Mouse (Mus musculus): ENCODE data around the gene Dnajc15.

Gene Dnajc15

GRCm38 (mm10) chr14:77860841-77861560, 13.9 kb downstream of the Dnajc15 start:
- peak; percentile 40 for DNase-seq (ENCODE audit: low read depth)

GRCm38 (mm10) chr14:77859894-77860293, 15.0 kb downstream of the Dnajc15 start:
- DNase-seq (ENCODE audit: low read depth), result no peak

DNA sequence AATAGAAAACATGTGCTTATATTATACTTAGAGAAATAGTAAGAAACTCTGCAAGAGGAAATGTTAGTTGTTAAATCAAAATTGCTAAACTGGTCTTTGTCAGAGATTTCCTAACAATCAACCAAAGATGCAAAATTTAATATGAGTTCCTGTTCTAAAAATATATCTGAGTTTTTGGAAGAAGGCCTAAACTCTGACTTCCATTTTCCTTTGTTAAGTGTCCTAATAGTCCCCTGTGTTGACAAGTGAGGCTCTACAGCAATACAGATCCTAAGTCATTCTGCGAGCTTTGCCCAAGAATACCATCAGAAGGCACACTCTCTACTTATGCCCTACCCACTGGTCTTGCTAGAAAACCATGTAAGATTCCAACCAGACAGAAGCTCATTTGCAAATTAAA, 21.0 kb downstream of the Dnajc15 start:
- DNase-seq (ENCODE audit: low read depth), result no peak

DNA sequence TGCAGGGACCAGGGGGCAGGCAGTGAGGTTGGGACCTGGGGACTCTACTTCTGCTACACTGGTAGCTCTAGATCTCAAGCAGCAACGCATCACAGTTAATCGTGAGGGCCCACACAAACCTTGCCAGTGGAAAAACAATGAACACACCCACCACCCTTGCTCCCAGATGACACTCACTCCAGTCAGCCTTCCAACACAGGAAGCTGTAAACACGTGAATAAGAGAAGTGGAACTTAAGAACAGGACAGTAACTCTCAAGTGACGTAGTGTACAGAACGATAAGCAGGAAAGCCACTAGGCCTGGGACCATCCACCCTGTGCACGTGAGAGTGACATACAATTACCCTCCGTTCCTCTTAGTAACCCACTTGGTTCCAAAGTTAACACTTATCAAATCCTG, 25.1 kb downstream of the Dnajc15 start:
- DNase-seq (ENCODE audit: low read depth), result no peak

- DNase-seq (ENCODE audit: low read depth), result no peak
Observed at GRCm38 (mm10) chr14:77848349-77848748, 26.6 kb downstream of the Dnajc15 start.

DNA sequence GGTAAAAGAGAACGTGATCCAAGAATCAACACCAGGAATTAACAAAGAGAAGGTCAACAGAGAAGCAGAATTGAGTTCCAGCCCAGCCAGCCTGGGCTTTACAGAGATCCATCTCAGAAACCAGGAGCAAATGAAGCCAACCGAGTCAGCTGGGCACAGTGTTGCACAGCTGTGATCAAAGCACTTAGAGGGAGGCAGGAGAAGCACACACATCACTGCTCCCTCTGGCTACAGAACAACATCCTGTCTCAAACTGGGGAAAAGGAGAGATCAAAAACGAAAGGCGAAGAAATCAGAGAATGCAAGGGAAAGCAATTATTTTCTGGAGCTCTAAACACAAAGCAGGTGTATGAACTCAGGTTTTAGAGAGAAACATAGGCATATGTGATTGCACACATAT, 28.7 kb downstream of the Dnajc15 start:
- peak; percentile 42 for DNase-seq (ENCODE audit: low read depth)

- DNase-seq (ENCODE audit: low read depth), result no peak
Observed at GRCm38 (mm10) chr14:77845479-77845878, 29.4 kb downstream of the Dnajc15 start.

DNA sequence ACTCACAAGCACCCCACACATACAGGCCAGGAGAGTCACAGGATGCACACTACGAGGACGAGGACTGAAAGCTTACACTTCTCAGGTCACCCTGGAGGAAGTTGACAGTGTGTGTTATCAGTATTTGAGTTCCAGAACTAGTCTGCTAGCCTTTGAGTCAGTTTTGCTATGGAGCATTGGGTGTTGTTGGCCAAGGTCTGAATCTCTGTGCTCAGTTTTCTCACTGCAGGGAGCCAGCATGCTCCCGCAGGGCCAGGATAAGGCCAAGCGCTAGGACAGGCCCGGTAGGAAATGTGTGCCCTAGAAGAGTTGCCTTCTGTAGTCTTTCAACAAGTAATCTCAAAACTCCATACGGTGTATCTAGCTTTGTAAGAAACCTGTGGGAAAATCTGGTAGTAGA, 34.4 kb downstream of the Dnajc15 start:
- no peak for DNase-seq (ENCODE audit: low read depth)

- DNase-seq (ENCODE audit: low read depth), result no peak
Observed at GRCm38 (mm10) chr14:77840078-77840477, 34.8 kb downstream of the Dnajc15 start.

- DNase-seq (ENCODE audit: low read depth), result peak; percentile 32
Observed at GRCm38 (mm10) chr14:77836794-77837193, 38.1 kb downstream of the Dnajc15 start.

- DNase-seq (ENCODE audit: low read depth), result no peak
Observed at GRCm38 (mm10) chr14:77832359-77832758, 42.6 kb downstream of the Dnajc15 start.

DNA sequence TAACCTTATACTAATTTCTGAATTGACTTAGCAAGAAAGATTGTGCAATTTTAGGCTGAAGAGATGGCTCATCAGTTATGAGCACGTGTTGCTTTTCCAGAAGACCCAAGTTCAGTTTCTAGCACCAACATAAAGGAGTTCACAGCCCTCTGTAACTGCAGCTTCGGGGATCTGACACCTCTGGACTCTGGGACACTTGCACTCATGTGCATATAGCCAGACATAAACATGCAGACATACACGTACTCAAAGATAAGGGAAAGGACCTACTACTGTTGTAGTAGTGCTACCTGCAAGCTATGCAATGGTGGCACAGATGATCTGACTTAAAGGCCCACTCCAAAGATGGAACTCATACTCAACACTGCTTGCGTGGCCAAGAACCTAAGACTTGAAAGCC, 43.0 kb downstream of the Dnajc15 start:
- DNase-seq (ENCODE audit: low read depth), result no peak

- no peak for DNase-seq (ENCODE audit: low read depth)
Observed at GRCm38 (mm10) chr14:77829673-77830072, 45.3 kb downstream of the Dnajc15 start.

DNA sequence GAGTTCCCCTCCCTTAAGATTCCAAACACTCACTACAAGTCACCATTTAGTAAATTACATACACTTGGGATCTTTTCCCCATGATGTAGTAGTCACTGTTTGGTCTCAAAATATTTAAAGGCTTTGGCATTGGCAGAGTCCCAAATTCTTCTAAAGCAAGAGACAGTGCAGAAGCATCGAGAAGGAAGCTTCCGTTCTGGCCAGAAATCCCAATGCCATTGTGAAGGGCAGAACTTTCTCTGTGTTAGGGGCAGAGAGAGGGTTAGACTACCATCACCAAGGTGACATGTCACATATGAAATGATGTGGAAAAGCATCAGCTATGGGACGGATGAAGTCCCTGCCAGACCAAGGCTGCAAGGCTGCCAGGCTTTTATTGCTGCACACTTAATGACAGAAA, 49.0 kb downstream of the Dnajc15 start:
- DNase-seq (ENCODE audit: low read depth), result no peak

DNA sequence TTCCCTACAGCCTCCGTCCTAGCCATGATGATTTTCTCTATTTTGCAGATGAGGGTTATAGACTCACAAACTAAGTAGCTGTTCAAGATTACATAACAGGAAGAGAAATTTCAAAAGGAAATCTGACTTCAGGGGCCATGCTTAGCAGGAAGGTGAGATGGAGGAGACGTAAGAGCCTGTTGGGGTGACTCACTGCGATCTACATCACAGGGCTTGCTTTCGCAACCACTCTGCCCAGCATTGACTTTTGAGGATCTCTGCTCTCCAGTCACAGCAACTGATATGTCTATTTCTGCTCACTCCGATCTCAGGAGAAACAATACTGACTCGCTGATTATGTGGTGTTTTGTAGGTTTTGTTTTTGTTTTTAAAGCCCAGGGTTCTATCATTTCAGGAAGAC, 49.8 kb downstream of the Dnajc15 start:
- no peak for DNase-seq (ENCODE audit: low read depth)

GRCm38 (mm10) chr14:77819841-77820240, 55.1 kb downstream of the Dnajc15 start:
- DNase-seq (ENCODE audit: low read depth), result no peak

DNA sequence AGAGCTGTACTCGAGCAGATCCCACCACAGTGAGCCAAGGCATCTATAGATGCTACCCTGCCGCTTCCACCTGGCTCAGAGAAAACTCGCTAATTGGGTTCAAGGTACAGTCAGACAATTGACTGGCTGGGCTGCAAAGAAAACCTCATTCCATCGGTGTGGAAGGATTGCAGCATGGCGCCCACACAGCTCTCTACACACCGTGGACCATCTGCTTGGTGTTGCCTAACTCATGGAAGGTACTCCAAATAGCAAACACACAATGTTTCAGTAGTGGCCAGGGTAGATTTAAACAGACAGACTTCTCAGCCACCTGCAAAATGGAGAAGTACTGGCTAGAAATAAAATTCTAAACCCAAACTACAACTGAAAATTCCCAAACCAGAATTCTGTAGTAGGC, 57.4 kb downstream of the Dnajc15 start:
- no peak for DNase-seq (ENCODE audit: low read depth)

GRCm38 (mm10) chr14:77814935-77815334, 60.0 kb downstream of the Dnajc15 start:
- no peak for DNase-seq (ENCODE audit: low read depth)

GRCm38 (mm10) chr14:77812890-77813289, 62.0 kb downstream of the Dnajc15 start:
- no peak for DNase-seq (ENCODE audit: low read depth)

DNA sequence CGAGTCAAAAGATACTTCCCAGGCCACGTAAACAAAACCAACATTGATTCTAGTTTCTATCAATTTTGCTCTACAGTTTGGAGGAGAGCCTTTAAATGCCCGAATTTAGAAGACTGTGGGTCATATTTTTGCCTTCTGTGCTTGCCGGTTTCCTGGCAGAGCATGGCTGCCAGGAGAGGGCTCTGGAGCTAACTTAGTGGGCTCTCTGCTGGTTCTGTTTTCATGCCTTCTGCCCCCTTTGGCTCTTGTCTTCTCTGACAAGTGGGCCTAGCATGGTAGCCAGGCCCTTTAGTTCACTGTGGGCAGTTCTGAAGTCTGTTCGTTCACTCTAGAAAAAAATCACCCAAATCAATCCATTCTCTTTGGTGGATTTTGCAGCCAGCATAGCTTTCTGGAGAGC, 63.5 kb downstream of the Dnajc15 start:
- no peak for DNase-seq (ENCODE audit: low read depth)

- no peak for DNase-seq (ENCODE audit: low read depth)
Observed at GRCm38 (mm10) chr14:77807836-77808235, 67.1 kb downstream of the Dnajc15 start.

- DNase-seq (ENCODE audit: low read depth), result no peak
Observed at GRCm38 (mm10) chr14:77806345-77806744, 68.6 kb downstream of the Dnajc15 start.

DNA sequence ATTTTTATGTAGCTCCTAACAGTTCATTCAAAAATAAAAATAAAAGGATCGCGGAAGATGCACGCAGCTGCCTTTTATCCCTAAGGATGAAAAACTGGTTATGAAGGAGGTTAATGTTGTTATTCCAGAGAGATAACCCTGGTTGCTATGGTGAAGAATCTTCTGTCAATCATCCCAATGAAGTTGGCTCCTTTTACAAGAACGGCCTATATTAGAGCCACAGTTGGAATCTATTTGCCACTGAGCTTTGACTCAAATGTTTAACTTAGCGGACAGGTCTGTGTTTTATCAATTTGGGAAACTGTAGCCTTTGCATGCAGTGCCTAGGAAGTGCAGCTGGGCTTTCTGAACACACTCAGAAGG, 72.7 kb downstream of the Dnajc15 start:
- DNase-seq (ENCODE audit: low read depth), result no peak

DNA sequence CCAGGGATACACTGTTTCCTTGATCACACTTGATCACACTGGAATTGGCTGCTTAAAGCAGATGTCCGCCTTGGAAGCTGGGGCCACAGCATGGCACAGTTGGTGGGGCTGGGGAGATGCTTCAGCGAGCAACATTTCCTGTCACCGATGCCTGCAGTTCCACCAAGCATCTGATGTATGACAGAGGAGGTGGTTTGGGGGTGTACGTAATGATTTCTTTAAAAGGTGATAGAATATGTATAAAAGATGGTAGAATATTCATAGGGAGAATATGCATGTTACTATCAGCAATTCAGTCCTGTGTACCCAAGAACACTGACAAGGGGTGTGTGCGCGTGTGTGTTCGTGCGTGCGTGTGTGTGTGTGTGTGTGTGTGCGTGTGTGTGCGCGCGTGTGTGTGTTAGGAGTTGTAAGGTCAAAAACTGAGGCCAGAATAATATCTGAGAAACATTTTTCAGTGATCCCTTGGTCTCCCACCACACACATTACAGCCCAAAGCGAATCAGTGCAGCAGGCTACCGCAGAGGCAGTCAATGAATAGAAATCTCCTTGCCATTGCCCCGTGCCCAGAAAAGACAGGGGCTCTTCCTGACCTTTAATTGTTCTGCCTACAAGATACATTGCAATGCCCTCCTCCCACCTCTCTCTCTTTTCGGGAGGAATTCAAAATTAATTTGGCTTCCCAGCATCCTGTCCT, 73.2 kb downstream of the Dnajc15 start:
- no peak for DNase-seq (ENCODE audit: low read depth)
